Mouse (Mus musculus) cerebral cortex, adult 2 months (tissue): ENCODE measurements around the gene Cbarp.

Experiments
- WGBS: fragments of 180-500 bp; shearing (Covaris S2); methylation state at CpG from one replicate; pipeline ENCODE4 v1.1.7; 2018; 5-methylcytosine and 5-hydroxymethylcytosine counted together

Gene Cbarp

DNA sequence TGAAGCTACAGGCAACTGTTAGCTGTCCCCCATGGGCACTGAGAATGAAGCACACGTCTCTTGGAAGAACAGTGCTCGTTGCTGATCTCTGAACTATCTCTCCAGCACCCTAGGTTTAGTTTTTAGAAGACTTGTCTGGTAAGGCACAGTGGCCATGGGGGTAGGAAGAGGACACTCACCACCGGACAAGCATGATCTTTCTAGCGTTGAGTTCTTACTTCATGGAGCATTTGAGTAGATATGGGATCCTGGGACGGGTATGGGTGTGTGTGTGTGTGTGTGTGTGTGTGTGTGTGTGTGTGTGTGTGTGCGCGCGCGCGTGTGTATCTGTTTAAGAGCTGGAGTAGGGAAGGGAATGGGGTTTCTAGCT, at the start of gene Cbarp:
Gene Cbarp (minus strand): TSS at position 170 of the 370 bp plus-strand sequence.
- WGBS: 78% methylated on average over 10 of the region's 10 CpGs

DNA sequence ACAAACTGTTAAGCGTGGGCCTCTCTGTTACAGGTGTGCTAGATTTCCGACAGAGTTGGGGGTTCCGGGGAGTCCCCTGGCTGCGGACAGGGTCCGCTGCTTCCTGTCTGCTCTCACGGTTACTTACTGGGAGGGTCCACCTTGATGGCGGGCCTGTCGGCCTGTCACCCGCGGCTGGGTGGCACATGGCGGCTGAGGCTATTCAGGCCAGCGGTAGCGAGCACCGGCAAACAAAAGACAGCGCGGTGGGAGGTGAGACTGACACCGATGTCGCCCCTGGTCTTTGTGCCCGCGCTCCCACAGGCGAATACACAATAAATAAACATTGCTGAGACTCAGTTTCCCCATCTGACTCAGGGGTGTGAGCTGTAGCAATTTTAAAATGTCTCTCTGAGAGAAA, 49.4 kb upstream of the Cbarp start:
- WGBS: 26% methylated on average over 21 of the region's 21 CpGs

DNA sequence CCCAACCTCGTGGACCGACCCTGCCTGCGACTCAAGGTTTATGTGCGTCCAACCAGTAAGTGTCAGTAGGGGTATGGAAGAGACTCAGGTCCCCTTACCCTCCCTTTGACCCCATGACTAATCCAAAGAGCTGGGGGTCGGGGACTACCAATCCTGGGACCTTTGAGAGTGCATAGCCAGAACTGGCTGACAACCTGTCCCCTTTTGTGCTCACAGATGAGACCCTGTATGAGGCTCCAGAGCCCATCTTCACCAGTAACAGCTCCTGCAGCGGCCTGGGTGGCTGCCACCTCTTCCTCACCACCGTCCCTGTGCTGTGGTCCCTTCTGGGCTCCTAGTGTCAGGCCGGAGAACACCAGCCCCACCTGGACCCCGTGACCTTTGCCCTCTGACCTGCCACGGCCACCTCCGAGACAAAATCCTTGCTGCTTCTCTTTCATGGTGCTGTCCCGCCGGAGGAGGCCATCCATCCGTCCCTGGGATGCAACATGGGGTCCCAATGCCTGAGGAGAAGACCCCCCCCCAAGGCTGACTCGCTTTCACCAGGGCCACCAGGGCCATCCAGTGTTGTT, 47.9 kb upstream of the Cbarp start:
- 83% methylated on average over 15 of the region's 15 CpGs for WGBS

DNA sequence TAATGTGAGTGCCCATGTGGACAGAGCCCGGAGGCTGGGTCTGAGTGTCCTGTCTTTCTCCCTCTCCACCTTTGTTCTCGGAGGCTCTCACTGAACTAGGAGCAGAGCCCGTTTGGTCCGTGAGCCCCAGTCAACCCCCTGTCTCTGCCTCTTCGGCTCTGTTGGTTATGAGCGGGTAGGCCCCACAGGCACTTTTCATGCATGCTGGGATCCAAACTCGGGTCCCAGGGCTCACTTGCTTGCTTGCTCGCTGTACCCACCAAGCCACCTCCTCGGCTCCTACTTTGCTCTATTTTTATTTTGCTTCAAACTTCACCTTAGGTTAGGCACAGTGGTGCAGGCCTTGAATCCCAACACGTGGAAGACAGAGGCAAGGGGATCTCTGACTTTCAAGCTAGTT, 47.1 kb upstream of the Cbarp start:
- WGBS: 90% methylated on average over 10 of the region's 10 CpGs

DNA sequence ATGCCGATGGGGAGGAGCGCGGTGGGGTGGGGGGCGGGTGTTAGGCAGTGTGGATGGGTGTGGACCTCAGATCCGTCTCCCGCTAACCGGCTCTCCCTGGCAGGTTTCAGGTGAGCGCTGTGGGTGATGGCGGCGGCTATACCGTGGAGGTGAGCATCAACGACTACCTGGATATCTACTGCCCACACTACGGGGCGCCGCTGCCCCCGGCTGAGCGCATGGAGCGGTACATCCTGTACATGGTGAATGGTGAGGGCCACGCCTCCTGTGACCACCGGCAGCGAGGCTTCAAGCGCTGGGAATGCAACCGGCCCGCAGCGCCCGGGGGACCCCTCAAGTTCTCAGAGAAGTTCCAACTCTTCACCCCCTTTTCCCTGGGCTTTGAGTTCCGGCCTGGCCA, 46.0 kb upstream of the Cbarp start:
- WGBS: 68% methylated on average over 27 of the region's 27 CpGs

DNA sequence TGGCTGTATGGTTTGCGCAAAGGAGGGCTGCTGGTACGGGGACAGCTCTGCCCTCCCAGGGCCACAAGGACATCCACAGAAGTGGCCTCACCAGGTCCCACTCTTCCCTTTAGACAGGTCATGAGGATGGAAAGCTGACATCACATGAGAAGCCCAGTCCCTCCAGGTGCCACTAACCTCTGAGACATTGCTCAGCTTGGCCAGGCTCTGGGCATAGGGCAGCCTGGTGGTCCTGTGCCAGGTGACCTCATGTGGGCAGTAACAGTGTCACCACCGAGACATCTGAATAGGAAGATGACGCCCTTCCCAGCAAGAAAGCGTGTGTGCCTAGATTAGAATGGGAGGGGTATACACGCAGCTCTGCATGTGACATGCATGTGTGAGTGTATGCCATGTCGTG, 41.9 kb upstream of the Cbarp start:
- 93% methylated on average over 7 of the region's 7 CpGs for WGBS

DNA sequence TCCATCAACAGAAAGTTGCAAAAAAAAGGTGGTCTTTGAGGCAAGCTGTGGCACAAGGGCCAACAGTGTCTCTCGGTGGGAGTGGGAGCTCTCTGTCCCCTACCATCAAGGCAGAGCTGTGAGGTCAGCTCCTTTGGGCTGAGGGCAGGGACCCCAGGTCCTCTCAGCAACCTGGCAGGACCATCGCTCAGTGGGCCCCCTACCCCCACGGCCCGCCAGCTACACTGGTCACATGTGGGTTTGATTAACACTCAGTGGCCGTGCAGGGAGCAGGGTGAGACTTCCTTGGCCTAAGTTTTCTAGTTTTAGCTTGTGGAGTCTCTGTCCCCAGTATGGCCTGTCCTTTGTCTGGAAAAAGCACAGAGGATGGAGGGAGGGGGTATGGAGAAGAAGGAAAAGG, 40.2 kb upstream of the Cbarp start:
- 55% methylated on average over 5 of the region's 5 CpGs for WGBS

DNA sequence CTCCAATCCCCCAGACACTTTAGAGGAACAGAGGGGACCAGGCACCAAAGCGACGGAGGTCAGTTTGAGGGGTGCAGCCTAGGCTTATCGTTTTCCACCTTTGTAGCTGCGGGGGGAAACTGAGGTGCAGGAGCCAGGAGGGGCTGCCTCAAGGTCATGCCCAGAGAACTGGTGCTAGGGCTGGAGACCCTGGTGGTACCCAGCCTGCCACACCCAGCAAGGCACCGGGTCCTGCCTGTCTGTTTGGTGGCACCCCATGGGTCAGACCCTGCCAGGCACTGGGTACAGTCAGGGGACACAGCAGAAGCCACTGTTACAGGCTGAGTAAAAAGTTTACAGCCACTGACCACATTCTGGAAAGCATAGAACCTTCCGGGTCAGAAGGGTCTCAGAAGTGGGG, 39.7 kb upstream of the Cbarp start:
- 48% methylated on average over 6 of the region's 6 CpGs for WGBS

DNA sequence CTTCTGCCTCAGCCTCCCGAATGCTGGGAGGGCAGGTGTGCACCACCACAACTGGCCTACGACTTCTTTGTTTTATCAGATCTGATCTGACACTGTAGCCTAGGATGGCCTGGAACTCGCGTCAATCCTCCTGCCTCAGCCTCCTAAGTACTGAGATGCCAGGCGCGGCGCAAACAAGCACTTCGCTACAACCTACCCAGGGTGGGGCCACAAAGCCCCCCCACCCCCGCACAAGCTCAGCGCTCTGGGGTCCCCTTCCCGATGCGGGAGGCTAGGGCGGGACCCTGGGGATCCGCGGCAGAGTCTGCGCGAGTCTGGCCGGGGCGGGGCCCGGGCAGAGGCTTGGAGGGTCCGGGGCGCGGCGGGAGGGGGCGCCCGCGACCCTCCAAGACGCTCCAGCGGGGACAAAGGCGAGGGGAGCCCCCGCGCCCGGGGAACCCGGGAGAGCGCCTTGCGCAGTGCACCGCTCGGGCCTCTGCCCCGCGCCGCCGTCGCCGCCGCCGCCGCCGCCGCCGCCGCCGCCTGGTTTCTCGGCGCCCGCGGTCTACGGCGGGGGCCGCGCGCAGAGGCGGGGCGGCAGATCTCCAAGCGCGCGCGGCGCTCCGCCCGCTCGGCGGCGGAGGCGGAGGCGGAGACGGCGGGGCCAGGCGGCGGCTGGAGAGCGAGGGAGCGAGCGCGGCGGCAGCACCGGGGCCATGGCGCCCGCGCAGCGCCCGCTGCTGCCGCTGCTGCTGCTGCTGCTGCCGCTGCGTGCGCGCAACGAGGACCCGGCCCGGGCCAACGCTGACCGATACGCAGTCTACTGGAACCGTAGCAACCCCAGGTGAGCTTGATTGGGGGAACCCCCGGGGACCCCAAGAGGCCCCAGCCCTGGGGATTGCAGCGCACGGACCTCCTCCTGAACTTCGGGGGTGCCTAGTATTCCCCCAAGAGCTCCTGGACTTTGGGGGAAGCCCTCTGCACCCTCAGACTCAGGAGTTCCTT, 38.7 kb upstream of the Cbarp start, which contains the start of gene Efna2:
Gene Efna2 (plus strand): TSS at position 415 of the 984 bp plus-strand sequence.
- 2% methylated on average over 97 of the region's 106 CpGs for WGBS

DNA sequence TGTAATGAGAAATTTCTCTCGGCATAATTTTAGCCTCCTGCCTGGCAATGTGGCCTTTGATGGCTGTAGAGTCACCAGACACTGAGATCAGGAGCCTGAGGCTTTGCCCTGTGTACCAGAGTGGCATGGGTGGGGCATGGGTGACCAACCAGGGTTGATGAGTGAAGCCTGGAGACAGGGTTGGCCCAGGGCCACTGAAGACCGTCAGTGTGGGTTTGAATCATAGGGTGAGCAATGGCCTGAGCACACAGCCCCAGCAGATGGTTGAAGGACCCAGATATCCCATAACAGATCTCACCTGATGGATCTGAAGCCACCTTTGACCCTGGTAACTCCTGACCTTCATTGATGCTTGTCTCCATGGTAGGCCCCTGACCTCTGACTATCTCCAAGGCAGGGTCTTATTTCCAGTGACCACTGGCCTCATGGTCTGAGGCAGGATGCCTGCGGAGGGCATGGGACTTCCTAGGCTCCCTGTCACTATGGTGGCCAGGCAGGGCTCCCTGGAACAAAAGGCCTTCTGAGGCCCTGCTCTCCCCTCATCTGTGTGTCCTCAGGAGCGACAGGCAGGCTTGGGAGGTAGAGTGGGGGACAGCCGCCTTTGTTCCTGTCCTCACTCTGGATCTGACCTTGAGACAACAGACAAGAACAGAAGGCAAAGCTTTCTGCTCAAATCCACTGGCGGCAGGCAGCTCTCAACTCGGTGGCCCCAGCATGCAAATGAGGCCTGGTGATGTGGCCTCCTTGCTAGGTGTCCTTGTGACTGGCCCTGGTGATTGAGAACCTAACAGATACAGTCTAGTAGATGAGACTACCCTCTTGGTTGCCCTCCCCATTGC, 37.0 kb upstream of the Cbarp start:
- WGBS: 75% methylated on average over 7 of the region's 7 CpGs

DNA sequence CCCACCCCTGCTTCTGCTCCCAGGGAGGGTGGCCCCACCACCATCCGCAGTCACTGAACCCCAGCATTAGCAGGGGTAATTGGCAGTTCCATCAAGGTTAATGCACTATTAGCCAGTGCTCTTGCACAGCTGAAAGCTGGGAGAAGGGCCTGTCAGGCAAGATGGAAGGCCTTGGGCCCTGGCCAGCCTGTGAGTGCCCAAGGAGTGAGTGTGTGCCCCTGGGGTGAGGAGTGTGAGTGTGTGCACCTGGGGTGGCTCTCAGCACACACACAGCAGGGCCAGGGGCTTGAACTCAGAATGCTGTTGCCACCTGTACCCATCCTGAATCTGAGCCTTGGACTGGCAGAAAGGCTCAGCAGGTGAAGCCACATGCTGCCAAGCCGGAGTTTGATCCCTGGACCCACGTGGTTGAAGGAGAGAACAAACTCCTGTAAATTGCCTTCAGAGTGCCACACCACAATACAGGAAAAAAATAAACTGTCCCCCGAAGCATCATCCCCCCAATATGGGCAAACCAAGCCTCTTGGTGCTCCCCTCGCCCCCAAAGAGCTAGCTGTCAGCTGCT, 35.7 kb upstream of the Cbarp start:
- WGBS: 85% methylated on average over 5 of the region's 5 CpGs

DNA sequence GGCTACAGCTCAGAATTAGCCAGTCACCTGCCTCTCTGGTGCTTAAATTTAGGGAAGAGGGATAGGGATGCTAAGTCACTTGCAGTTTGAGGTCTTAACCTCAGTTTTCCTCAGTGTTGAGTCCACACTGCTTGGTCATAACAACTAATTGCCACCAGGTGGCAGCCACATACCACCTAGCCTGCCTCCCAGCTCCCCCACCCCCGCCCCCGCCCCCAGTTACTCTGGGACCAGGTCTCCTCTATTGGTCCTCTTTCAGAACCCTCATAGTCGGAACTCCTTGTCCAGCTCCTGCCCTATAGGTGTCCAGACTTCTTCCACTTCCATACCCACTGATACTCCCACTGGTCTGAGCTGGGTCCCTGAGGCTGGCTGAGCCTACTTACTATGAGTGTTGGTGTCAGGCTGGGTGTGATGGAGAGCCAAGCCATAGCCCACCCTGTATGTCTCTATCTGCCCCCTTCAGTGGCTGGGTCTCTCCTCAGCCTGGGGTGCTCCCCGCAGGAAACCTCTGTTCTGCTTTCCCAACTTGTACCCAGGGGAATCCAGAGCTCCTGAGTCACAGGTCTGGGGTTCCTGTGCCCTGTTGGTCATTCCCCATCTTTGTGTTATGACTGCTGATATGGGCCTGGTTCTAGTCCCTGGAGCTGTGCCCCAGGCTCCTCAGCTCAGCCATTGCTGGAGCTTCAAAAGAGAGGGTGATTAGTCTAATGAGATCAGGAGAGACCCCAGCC, 35.1 kb upstream of the Cbarp start:
- WGBS: 25% methylated on average over 4 of the region's 4 CpGs

DNA sequence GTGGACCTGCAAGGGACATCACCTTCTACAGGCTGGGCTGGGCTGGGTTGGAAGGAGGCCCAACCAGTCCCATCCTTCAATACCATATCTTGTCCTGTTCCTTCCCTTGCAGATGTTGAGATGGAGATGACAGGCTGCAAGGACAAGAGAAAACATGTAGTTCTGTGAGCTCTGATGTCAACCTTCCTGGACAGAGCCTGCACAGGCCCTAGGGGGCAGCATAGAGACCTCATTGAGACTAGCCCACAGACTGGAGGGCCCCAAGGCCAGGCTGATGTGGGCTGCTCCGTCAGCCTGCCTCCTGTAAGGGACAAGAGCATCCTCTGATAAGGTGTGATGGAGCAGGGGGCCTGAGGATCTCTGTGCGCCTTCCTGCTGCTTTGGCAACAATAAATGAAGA, 34.1 kb upstream of the Cbarp start:
- WGBS: 51% methylated on average over 2 of the region's 2 CpGs

DNA sequence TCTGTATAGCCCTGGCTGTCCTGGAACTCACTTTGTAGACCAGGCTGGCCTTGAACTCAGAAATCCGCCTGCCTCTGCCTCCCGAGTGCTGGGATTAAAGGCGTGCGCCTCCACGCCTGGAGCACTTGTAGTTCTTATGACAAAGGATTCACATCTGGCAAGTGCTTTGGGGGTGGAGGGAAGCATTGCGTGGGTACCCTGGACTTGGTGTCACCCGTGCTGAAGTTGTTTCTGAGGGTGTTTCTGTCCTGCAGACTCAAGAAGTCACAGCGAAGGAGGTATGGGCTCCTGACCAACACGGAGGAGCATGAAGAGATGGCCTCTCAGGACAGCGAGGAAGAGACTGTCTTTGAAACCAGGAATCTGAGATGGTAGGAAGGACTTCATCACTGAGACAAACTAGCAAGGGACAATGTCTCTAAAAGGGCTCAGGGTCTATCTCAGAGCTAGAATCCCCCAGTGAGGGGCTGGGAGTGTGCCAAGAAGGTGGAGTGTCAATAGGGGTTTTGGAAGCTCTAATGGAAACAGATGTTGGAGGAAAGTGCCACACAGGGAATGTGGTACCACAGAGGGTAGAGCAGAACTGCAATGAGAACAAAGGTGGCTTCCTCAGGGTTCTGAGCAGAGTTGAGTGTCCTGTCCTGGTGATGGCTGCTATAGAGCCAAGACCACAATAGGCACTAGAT, 33.5 kb upstream of the Cbarp start:
- 85% methylated on average over 10 of the region's 10 CpGs for WGBS

DNA sequence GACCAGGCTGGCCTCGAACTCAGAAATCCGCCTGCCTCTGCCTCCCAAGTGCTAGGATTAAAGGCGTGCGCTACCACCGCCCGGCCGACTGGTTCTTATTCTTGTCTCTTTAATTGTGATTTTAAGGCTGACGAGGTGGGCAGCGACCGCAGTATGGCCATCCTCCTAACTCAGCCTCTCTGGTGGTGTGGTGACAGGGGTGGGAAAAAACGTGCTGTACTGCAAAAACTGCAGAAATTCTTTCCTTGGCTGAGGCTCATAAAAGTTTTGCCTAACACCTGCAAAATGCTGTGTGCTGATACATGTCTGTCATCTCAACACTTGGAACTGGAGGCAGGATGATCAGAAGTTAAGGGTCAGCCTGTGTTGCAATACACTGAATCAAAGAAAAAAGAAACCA, 32.7 kb upstream of the Cbarp start:
- 9% methylated on average over 11 of the region's 11 CpGs for WGBS

DNA sequence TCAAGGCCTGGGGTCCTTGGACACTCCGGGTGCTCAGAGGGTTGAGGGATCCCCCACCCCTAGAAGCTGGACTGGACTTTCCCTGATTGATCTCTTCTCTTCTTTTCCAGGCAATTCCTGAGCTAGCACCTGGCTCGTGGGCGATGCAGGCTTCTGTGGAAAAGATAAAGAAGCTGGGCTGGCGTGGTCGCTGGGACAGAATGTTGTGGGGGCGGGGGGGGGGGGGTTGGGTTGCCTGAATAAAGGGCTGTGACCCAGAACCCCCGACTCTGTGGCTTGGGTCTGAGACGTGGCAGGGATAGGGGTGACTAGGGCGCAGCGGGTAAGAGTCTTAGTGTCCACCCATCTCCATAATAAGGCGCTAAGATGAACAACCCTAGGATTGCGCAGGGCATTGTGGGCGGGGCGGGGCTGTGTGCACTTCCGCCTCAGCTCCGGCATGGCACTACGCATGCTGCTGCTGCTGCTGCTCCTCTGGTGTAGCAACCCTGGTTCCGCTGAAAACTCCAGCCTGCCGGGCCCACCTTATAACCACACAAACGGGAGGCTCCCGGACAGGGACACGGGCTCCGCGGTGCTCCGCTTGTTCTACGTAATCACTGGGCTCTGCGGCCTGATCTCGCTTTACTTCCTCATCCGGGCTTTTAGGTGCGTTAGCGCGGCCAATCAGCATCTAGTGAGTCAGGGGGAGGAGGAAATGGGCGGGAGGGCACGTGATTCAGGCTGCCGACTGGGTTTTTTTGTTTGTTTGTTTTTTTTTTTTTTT, 32.1 kb upstream of the Cbarp start, which contains the start of gene 1600002K03Rik:
Gene 1600002K03Rik (plus strand): TSS at position 418 of the 766 bp plus-strand sequence.
- WGBS: 10% methylated on average over 35 of the region's 35 CpGs

DNA sequence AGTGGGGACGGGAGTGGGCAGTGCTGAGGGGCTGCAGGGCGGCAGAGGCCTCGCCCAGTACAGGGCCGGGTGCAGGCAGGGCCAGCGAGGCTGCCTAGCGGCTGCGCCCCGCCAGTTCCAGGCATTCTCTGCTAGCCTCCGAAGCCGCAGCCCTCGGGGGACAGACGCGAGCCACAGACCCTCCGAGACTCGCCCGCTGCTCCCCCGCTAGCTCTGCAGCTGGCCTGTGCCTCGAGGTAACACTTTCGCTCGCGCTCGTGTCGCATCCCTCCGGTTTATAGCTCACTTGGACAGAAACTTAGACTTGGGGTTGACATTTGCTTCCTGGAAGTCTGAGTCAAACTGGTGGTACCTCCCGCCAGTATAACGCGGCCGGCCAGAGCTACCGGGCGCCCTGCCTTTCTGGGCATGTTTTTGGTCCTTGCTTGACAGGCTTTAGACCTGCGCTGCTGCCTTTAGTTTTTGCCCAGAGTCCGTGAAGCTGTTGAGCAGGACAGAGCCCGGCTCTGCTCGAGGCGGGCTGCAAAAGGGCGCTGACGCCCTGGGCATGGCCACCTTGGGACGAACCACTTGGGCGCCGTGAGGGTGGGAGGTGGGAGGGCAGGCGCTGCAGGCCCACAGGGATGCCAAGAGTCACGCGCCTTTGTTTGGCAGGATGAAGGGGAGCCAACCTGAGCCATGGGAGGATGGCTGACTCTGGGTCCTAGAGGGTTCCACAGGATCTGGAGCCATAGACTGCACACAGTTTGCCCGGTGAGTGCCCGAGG, 31.3 kb upstream of the Cbarp start:
- 78% methylated on average over 45 of the region's 45 CpGs for WGBS

DNA sequence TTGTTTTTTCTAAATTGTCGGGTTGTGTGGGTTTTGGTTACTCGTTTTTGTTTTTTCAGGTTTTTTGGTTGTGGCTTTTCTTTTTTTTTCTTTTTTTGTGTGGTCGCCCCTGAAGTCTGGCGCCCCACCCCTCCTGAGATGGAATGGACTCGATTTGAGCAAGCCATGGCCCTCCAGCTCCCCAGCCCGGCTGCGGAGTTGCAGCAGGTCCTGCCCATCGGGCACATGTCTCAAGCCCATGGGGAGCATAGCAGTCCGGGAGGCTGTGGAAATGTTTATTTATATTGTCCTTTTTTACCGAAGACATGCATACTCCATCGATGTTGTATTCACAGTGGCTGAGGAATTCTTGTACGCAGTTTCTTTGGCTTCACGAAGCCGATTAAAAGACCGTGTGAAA, 30.6 kb upstream of the Cbarp start:
- WGBS: 84% methylated on average over 15 of the region's 15 CpGs

DNA sequence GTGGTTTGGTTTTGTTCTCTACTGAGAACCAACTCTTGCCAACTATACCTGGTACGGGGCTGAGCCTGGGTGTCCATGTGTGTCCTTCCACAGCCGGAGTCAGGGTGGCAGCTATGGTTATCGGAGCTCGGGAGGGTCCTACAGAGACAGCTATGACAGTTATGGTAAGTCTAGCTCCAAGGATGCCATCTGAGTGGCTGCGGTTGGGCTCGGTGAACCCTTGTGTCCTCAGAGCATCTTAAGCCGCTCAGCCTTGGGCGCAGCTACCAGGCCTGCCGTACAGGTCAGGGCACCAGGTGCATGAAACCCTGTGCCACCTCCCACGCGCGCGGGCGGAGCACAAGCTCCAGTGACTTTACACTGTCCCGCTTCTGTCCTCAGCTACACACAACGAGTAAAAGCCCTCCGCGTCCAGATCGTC, 30.0 kb upstream of the Cbarp start:
- 93% methylated on average over 19 of the region's 19 CpGs for WGBS
